Mouse (Mus musculus): Measurements from ENCODE around the gene Bag2. TPM values are rescaled to one million over a fixed set of nuclear protein-coding genes. Genes with fewer than 3 reads are reported as not detected.

Bag2 gene
- polyA plus RNA-seq, 1 experiment, result 15.5 TPM

DNA sequence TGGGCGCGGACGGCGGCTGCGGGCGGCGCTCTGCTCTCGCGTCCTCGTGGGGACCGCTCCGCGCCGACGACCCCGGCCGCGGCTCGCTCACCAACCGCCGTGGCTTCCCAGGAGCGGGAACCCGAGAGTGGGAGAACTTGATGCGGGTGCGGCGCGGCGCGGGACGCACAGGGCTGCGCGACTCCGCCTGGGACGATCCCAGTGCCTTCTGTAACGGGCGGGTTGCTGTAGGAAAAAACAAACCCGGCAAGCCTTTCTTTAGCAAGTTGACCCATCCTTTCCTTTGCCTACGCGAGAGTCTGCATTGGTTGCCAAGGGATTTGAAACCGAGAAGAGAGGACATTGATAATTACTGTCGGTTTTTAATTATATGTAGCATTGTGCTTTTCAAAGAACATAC lies 37.4 kb downstream of the Bag2 start:
- no peak for DNase-seq (ENCODE audit: low read depth)
- no peak; the same call in 1 of the 2 replicates for TF ChIP-seq POLR2A (IDR thresholded peaks at IDR 0.05; ENCODE audit: borderline replicate concordance, extremely low read depth, insufficient read depth, insufficient read length, poor library complexity, severe bottlenecking)
- no peak for TF ChIP-seq CTCF (IDR thresholded peaks at IDR 0.05; ENCODE audit: borderline replicate concordance, extremely low read depth, insufficient read depth, insufficient read length)

- DNase-seq (ENCODE audit: low read depth), result peak; percentile 96
- peak; percentile 54; the same call in 1 of the 2 replicates for TF ChIP-seq POLR2A (IDR thresholded peaks at IDR 0.05; ENCODE audit: borderline replicate concordance, extremely low read depth, insufficient read depth, insufficient read length, poor library complexity, severe bottlenecking)
- TF ChIP-seq CTCF (IDR thresholded peaks at IDR 0.05; ENCODE audit: borderline replicate concordance, extremely low read depth, insufficient read depth, insufficient read length), result no peak
Observed at GRCm38 (mm10) chr1:33719733-33720225, 37.8 kb downstream of the Bag2 start, which contains the start of gene Rab23. Gene Rab23 (plus strand): TSS chr1:33719887.

DNA sequence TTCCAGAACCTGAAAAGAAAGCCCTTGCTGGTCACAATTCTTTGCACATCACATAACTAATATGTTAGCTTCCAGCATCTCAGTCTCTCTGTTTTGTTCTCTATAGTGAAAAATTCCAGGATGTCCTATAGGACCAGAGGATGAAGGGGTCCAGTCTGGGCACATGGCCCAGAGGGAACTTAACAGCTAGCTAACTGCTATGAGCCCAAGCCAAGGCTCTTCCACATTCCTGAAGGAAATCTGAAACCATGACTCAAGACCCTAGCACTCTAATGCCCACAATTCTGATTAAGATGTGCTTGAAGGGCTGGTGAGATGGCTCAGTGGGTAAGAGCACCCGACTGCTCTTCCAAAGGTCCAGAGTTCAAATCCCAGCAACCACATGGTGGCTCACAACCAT lies 40.0 kb downstream of the Bag2 start:
- DNase-seq (ENCODE audit: low read depth), result no peak
- TF ChIP-seq CTCF (IDR thresholded peaks at IDR 0.05; ENCODE audit: borderline replicate concordance, extremely low read depth, insufficient read depth, insufficient read length) (no peak), POLR2A (IDR thresholded peaks at IDR 0.05; ENCODE audit: borderline replicate concordance, extremely low read depth, insufficient read depth, insufficient read length, poor library complexity, severe bottlenecking) (no peak)

- DNase-seq (ENCODE audit: low read depth), result peak; percentile 81
- no peak for TF ChIP-seq CTCF (IDR thresholded peaks at IDR 0.05; ENCODE audit: borderline replicate concordance, extremely low read depth, insufficient read depth, insufficient read length)
- TF ChIP-seq POLR2A (IDR thresholded peaks at IDR 0.05; ENCODE audit: borderline replicate concordance, extremely low read depth, insufficient read depth, insufficient read length, poor library complexity, severe bottlenecking), result no peak
Observed at GRCm38 (mm10) chr1:33714796-33715195, 42.8 kb downstream of the Bag2 start.

DNA sequence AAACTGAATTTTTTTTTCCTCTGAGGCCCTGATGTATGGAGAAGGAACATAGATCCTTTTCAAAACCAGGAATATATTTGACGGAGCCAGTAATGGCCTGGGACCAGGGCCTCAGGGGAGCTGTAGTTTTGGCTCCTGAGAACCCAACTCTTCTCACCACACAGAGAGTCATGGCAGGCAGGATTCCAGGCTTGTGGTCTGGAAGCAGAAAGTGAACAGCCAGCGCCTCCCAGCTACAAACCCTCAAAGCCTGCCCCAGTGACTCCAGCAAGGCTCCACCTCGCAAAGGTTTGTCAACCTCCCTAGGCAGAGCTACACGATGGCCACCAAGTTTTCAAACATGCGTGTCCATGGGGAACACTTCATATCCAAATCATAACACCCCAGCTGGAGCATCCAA lies 45.6 kb downstream of the Bag2 start:
- DNase-seq (ENCODE audit: low read depth), result no peak
- TF ChIP-seq POLR2A (IDR thresholded peaks at IDR 0.05; ENCODE audit: borderline replicate concordance, extremely low read depth, insufficient read depth, insufficient read length, poor library complexity, severe bottlenecking) (no peak), CTCF (IDR thresholded peaks at IDR 0.05; ENCODE audit: borderline replicate concordance, extremely low read depth, insufficient read depth, insufficient read length) (no peak)

GRCm38 (mm10) chr1:33709615-33710014 lies 48.0 kb downstream of the Bag2 start:
- no peak for DNase-seq (ENCODE audit: low read depth)
- TF ChIP-seq CTCF (IDR thresholded peaks at IDR 0.05; ENCODE audit: borderline replicate concordance, extremely low read depth, insufficient read depth, insufficient read length) (no peak), POLR2A (IDR thresholded peaks at IDR 0.05; ENCODE audit: borderline replicate concordance, extremely low read depth, insufficient read depth, insufficient read length, poor library complexity, severe bottlenecking) (no peak)

DNA sequence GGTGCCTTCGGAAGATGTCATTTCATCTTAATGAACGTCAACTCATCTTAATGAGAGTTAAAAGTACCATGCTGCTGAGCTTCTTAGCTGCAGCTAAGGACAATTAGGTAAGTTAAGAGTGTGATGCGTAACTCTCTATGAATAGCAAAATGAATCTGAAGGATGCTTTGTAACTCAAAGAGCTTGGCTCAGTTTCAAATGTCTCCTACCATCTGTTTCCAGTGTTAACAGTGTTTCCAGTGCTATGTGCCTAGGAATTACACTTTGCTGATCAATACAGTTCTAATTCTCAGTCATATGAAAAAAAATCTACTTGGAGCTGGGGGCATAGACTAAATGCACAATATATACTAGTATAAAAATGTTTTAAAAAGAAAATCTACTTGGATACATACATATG lies 56.4 kb downstream of the Bag2 start:
- DNase-seq (ENCODE audit: low read depth), result peak; percentile 62
- TF ChIP-seq POLR2A (IDR thresholded peaks at IDR 0.05; ENCODE audit: borderline replicate concordance, extremely low read depth, insufficient read depth, insufficient read length, poor library complexity, severe bottlenecking) (no peak), CTCF (IDR thresholded peaks at IDR 0.05; ENCODE audit: borderline replicate concordance, extremely low read depth, insufficient read depth, insufficient read length) (no peak)

DNA sequence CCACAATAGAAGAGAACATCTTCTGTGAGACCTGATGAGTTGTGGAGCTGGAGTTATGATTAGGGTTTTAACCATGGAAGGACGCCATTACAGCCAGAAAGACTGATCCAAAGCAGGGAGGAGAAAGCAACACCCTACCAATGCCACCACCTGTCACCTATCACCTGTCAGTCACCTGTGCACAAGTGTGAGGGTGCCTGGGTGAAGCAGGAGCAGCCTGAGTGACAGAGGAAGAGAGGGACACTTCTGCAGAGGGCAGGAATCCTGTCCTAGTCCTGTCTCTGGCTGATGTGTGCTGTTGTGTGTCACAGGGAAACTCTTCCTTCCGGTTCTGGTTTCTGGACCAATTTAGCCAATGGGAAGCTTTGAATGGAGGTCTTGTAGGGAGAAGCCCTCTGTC lies 61.6 kb downstream of the Bag2 start:
- no peak for DNase-seq (ENCODE audit: low read depth)
- TF ChIP-seq CTCF (IDR thresholded peaks at IDR 0.05; ENCODE audit: borderline replicate concordance, extremely low read depth, insufficient read depth, insufficient read length), result no peak
- TF ChIP-seq POLR2A (IDR thresholded peaks at IDR 0.05; ENCODE audit: borderline replicate concordance, extremely low read depth, insufficient read depth, insufficient read length, poor library complexity, severe bottlenecking), result no peak

Other genes starting within 250 kb of the Bag2 start
- gene Prim2, start 88.0 kb downstream of the Bag2 start, polyA plus RNA-seq (2012; rRNA removed), result 22.4 and 26.5 TPM in 2 replicates
- gene Rab23, start 37.9 kb downstream of the Bag2 start, polyA plus RNA-seq (2012; rRNA removed), result 17.1 and 19.8 TPM in 2 replicates
- gene Zfp451, start 56.8 kb upstream of the Bag2 start, polyA plus RNA-seq (2012; rRNA removed), result 32.5 and 40.4 TPM in 2 replicates
- 21.8 and 25.5 TPM in 2 replicates for gene Bend6, start 150.0 kb upstream of the Bag2 start, polyA plus RNA-seq (2012; rRNA removed)
- 45.3 and 96.0 TPM in 2 replicates for gene Dst, start 150.4 kb upstream of the Bag2 start, polyA plus RNA-seq (2012; rRNA removed)